ENCODE assay signal across 18 mouse cellular contexts in the genomic region with DNA sequence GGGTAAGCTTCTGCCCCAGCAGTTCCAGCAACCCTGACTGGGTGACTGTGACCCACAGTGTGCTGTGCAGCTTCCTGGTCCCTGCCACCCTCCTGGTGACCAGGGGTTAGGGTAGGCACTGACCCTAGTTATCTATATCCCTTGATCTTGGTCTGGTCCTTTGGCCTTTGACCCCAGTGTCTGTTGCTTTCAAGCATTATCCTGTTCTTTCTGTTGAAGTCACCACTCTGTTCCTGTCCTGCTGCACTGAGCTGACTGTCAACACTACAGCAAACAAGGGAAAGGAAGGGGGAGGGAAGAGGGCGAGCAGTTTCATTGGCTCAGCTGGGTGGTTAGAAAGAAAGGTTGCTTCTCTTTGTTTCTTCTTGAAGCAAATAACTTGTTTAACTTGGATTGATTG.
DNase-seq lines count a peak whose midpoint lies in the region; ATAC-seq and TF ChIP-seq lines count a peak whose summit lies in the region.
"Had no signal": no experiment of that assay in that cellular context is flagged by ENCODE, and none has a peak within 500 bp of the region (broad histone marks: within the 10 kb centered on the region; RNA-seq: fewer than 3 reads in every experiment).

No protein-coding gene starts in this region.

- WGBS in intestine, embryonic 15.5 days, result 21% methylated on average over 1 of the region's 1 CpGs
- 38% methylated on average over 1 of the region's 1 CpGs for WGBS in intestine, postnatal 0 days
- 30% methylated on average over 1 of the region's 1 CpGs for WGBS in liver, embryonic 11.5 days

- no peaks in the 10 kb centered on the region for H3K9me3 ChIP-seq in intestine, embryonic 15.5 days
- no peaks in the 10 kb centered on the region for H3K9me3 ChIP-seq in intestine, postnatal 0 days (ENCODE audit: control insufficient read depth)
- no peaks in the 10 kb centered on the region for H3K9me3 ChIP-seq in liver, embryonic 11.5 days (ENCODE audit: control insufficient read depth, low read length)
- H3K9me3 ChIP-seq: embryonic facial prominence, embryonic 13.5 days; forebrain, embryonic 10.5 days; hindbrain, embryonic 12.5 days; kidney, embryonic 15.5 days; limb, embryonic 12.5 days; neural tube, embryonic 13.5 days had no signal

- 0 out of 2 replicates have a peak, but pooled peaks cover 4% of the 10 kb centered on the region for H3K4me1 ChIP-seq in intestine, embryonic 15.5 days (replicated peaks)
- H3K4me1 ChIP-seq in intestine, postnatal 0 days (replicated peaks; ENCODE audit: control insufficient read depth, insufficient read depth, low read length), result no peaks in the 10 kb centered on the region
- 0 out of 2 replicates have a peak, but pooled peaks cover 3% of the 10 kb centered on the region for H3K4me1 ChIP-seq in liver, embryonic 11.5 days (replicated peaks; ENCODE audit: control insufficient read depth, insufficient read depth, low read length)
- H3K4me1 ChIP-seq: neural tube, embryonic 13.5 days had no signal

- H3K36me3 ChIP-seq in intestine, embryonic 15.5 days, result no peaks in the 10 kb centered on the region
- H3K36me3 ChIP-seq in intestine, postnatal 0 days (ENCODE audit: control insufficient read depth, insufficient read depth), result no peaks in the 10 kb centered on the region
- H3K36me3 ChIP-seq in liver, embryonic 11.5 days (ENCODE audit: control insufficient read depth, insufficient read depth, low read length), result no peaks in the 10 kb centered on the region
- H3K36me3 ChIP-seq: embryonic facial prominence, embryonic 13.5 days; forebrain, embryonic 10.5 days; hindbrain, embryonic 12.5 days; kidney, embryonic 15.5 days; limb, embryonic 12.5 days; neural tube, embryonic 13.5 days had no signal

- no peak overlapping the region for H3K4me2 ChIP-seq in intestine, embryonic 15.5 days (replicated peaks)
- H3K4me2 ChIP-seq in intestine, postnatal 0 days (replicated peaks; ENCODE audit: low read depth), result no peak overlapping the region
- H3K4me2 ChIP-seq in liver, embryonic 11.5 days, result no peak overlapping the region
- H3K4me2 ChIP-seq: embryonic facial prominence, embryonic 13.5 days; hindbrain, embryonic 12.5 days; kidney, embryonic 15.5 days; limb, embryonic 12.5 days; neural tube, embryonic 13.5 days had no signal

- peak; percentile 41; the same call in 1 of the 2 replicates for ATAC-seq in intestine, embryonic 15.5 days
- no peak for ATAC-seq in intestine, postnatal 0 days
- peak; percentile 81 for ATAC-seq in liver, embryonic 11.5 days (replicated peaks; ENCODE audit: low FRiP score)
- ATAC-seq in erythroid progenitor cell, adult 5-6 weeks (replicated peaks; ENCODE audit: low FRiP score, poor library complexity, severe bottlenecking), result no peak

- H3K9ac ChIP-seq in intestine, embryonic 15.5 days, result no peak overlapping the region
- H3K9ac ChIP-seq in intestine, postnatal 0 days (ENCODE audit: low read depth, low read length), result no peak overlapping the region
- no peak overlapping the region for H3K9ac ChIP-seq in liver, embryonic 11.5 days (ENCODE audit: low read depth, low read length)
- H3K9ac ChIP-seq: embryonic facial prominence, embryonic 13.5 days; hindbrain, embryonic 12.5 days; kidney, embryonic 15.5 days; limb, embryonic 12.5 days; neural tube, embryonic 13.5 days had no signal

- TF ChIP-seq CTCF in intestine, postnatal 0 days (IDR thresholded peaks at IDR 0.05; ENCODE audit: low read depth), result no peak

- H3K27ac ChIP-seq in intestine, embryonic 15.5 days, result no peak overlapping the region
- H3K27ac ChIP-seq in intestine, postnatal 0 days (ENCODE audit: low read depth, low read length), result no peak overlapping the region
- H3K27ac ChIP-seq in liver, embryonic 11.5 days (ENCODE audit: low read depth, low read length), result no peak overlapping the region; the same call in 1 of the 2 replicates
- H3K27ac ChIP-seq: embryonic facial prominence, embryonic 13.5 days; forebrain, embryonic 10.5 days; hindbrain, embryonic 12.5 days; kidney, embryonic 15.5 days; layer of hippocampus, adult 2 months; limb, embryonic 12.5 days; neural tube, embryonic 13.5 days had no signal

- DNase-seq in embryo, embryonic 10.5 days (ENCODE audit: low spot score), result peak; percentile 53
- no peak for DNase-seq in liver, embryonic 11.5 days (ENCODE audit: low spot score)
- DNase-seq in lung, postnatal 10 days, result peak; percentile 4
- no peak for DNase-seq in thymus, adult 18-20 months
- DNase-seq in testis, postnatal 14 days (ENCODE audit: low spot score), result no peak
- DNase-seq: cerebellum, postnatal 14 days; gastrocnemius, postnatal 10 days had no signal

- no peaks in the 10 kb centered on the region for H3K27me3 ChIP-seq in intestine, embryonic 15.5 days (replicated peaks)
- no peaks in the 10 kb centered on the region for H3K27me3 ChIP-seq in intestine, postnatal 0 days (replicated peaks; ENCODE audit: control insufficient read depth, insufficient read depth, low read length)
- no peaks in the 10 kb centered on the region for H3K27me3 ChIP-seq in liver, embryonic 11.5 days (replicated peaks; ENCODE audit: control insufficient read depth, insufficient read depth, low read length)
- H3K27me3 ChIP-seq: CH12.LX; kidney, embryonic 15.5 days; neural tube, embryonic 13.5 days had no signal

- no peak overlapping the region for H3K4me3 ChIP-seq in intestine, embryonic 15.5 days (replicated peaks)
- H3K4me3 ChIP-seq in intestine, postnatal 0 days (ENCODE audit: low read depth, low read length), result no peak overlapping the region
- H3K4me3 ChIP-seq in liver, embryonic 11.5 days (ENCODE audit: low read depth, low read length), result no peak overlapping the region
- H3K4me3 ChIP-seq: embryonic facial prominence, embryonic 13.5 days; forebrain, embryonic 10.5 days; hindbrain, embryonic 12.5 days; kidney, embryonic 15.5 days; layer of hippocampus, adult 2 months; limb, embryonic 12.5 days; neural tube, embryonic 13.5 days had no signal

Comparison
In these comparisons a context has a peak if more than half of its experiments do, and no peak if none do; other contexts are left out.
1. ATAC-seq: peak in intestine, embryonic 15.5 days (single experiment) and liver, embryonic 11.5 days (single experiment); none in intestine, postnatal 0 days (single experiment) and erythroid progenitor cell, adult 5-6 weeks (single experiment).
2. DNase-seq: peak in embryo, embryonic 10.5 days (single experiment) and lung, postnatal 10 days (single experiment); none in liver, embryonic 11.5 days (single experiment), thymus, adult 18-20 months (0 of 2) and testis, postnatal 14 days (single experiment).